Comparison of ENCODE assay signal across 16 mouse cellular contexts in the genomic region with DNA sequence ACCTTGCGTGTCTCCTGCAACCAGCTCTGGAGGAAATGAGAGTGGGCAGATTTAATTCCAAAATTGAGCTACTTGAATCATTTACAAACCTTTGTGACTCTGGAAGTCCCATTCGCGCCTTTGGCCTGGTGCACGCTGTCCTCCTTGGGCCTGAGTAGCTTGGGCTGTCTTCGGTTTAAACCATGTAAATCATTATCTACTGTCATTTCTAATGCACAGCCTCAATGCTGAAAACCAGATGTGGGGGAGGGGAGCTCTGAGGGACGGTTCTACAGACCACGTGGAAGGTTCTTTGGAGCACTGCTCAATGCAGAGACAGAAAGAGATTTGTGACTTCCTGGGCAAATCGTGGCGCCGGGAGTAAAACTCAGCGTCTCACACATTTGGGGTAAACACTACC.
DNase-seq lines count a peak whose midpoint lies in the region; ATAC-seq and TF ChIP-seq lines count a peak whose summit lies in the region.
"Had no signal": no experiment of that assay in that cellular context is flagged by ENCODE, and none has a peak within 500 bp of the region (broad histone marks: within the 10 kb centered on the region; RNA-seq: fewer than 3 reads in every experiment).

No protein-coding gene starts in this region.

- H3K4me3 ChIP-seq in lung, embryonic 14.5 days (ENCODE audit: low read depth, low read length), result no peak overlapping the region
- no peak overlapping the region for H3K4me3 ChIP-seq in heart, adult 2 months
- H3K4me3 ChIP-seq: limb, embryonic 13.5 days; liver, embryonic 15.5 days; myocyte had no signal

- no peaks in the 10 kb centered on the region for H3K4me1 ChIP-seq in lung, embryonic 14.5 days (ENCODE audit: insufficient read depth)
- H3K4me1 ChIP-seq in heart, adult 2 months (ENCODE audit: control insufficient read depth, insufficient read depth, low read length), result peaks cover 1% of the 10 kb centered on the region; the same call in 1 of the 2 replicates
- H3K4me1 ChIP-seq: liver, embryonic 15.5 days had no signal

- no peak for TF ChIP-seq CTCF in lung, embryonic 14.5 days (IDR thresholded peaks at IDR 0.05; ENCODE audit: low read depth)
- TF ChIP-seq CTCF in heart, adult 2 months (IDR thresholded peaks at IDR 0.05), result no peak

- no peaks in the 10 kb centered on the region for H3K9me3 ChIP-seq in lung, embryonic 14.5 days (ENCODE audit: low read depth, low read length)
- H3K9me3 ChIP-seq: liver, embryonic 15.5 days had no signal

- H3K27me3 ChIP-seq in lung, embryonic 14.5 days (ENCODE audit: insufficient read depth, low read length), result no peaks in the 10 kb centered on the region
- no peaks in the 10 kb centered on the region for H3K27me3 ChIP-seq in heart, adult 2 months (ENCODE audit: control insufficient read depth, insufficient read depth, low read length)
- H3K27me3 ChIP-seq: limb, embryonic 13.5 days; liver, embryonic 15.5 days had no signal

- intact Hi-C loops in heart, adult 2 months (cut with DNase I), result no loop called here

- peak; percentile 3 for DNase-seq in adrenal gland, postnatal 10 days
- DNase-seq in adrenal gland, postnatal 25 days, result no peak
- DNase-seq in lung, embryonic 14.5 days, result peak; percentile 11
- no peak for DNase-seq in lung, postnatal 36 days
- peak; percentile 74 to 78 for DNase-seq in kidney, adult 8-10 months
- peak; percentile 78 to 86 for DNase-seq in kidney, postnatal 25 days
- no peak for DNase-seq in layer of hippocampus, adult 11-12 months (ENCODE audit: low spot score)
- no peak for DNase-seq in heart, adult 2 months
- DNase-seq: cerebellum, adult 9-10 months; lung, postnatal 14 days; thymus, adult 18-20 months had no signal

- no peak overlapping the region for H3K9ac ChIP-seq in lung, embryonic 14.5 days
- H3K9ac ChIP-seq in heart, adult 2 months (ENCODE audit: low read depth, low read length), result no peak overlapping the region
- H3K9ac ChIP-seq: limb, embryonic 13.5 days; liver, embryonic 15.5 days had no signal

- no peak for TF ChIP-seq EP300 in heart, adult 2 months (IDR thresholded peaks at IDR 0.05; ENCODE audit: insufficient read depth, low read depth, low read length)

- H3K36me3 ChIP-seq in lung, embryonic 14.5 days (ENCODE audit: insufficient read depth), result no peaks in the 10 kb centered on the region
- H3K36me3 ChIP-seq in heart, adult 2 months (ENCODE audit: control insufficient read depth, insufficient read depth, low read length), result no peaks in the 10 kb centered on the region
- H3K36me3 ChIP-seq: limb, embryonic 13.5 days; liver, embryonic 15.5 days had no signal

- no peak for ATAC-seq in lung, embryonic 14.5 days (ENCODE audit: insufficient read depth)
- ATAC-seq: intestine, postnatal 0 days had no signal

- H3K79me2 ChIP-seq in heart, adult 2 months (replicated peaks; ENCODE audit: control insufficient read depth, insufficient read depth, low read length), result no peaks in the 10 kb centered on the region

- no peak overlapping the region for H3K27ac ChIP-seq in lung, embryonic 14.5 days (ENCODE audit: low read depth)
- no peak overlapping the region for H3K27ac ChIP-seq in heart, adult 2 months
- H3K27ac ChIP-seq: limb, embryonic 13.5 days; liver, embryonic 15.5 days had no signal

- no peak for TF ChIP-seq POLR2A in heart, adult 2 months (IDR thresholded peaks at IDR 0.05; ENCODE audit: insufficient read depth, low read depth, low read length)

- 50% methylated on average over 11 of the region's 11 CpGs for WGBS in lung, embryonic 14.5 days
- WGBS in heart, adult 2 months, result 68% methylated on average over 11 of the region's 11 CpGs

- no peak overlapping the region for H3K4me2 ChIP-seq in lung, embryonic 14.5 days
- H3K4me2 ChIP-seq: heart, embryonic 11.5 days; limb, embryonic 13.5 days; liver, embryonic 15.5 days had no signal

Comparison
In these comparisons a context has a peak if more than half of its experiments do, and no peak if none do; other contexts are left out.
1. DNase-seq: peak in adrenal gland, postnatal 10 days (single experiment), lung, embryonic 14.5 days (single experiment), kidney, adult 8-10 months (2 of 2) and kidney, postnatal 25 days (2 of 2); none in adrenal gland, postnatal 25 days (single experiment), lung, postnatal 36 days (single experiment), layer of hippocampus, adult 11-12 months (single experiment) and heart, adult 2 months (0 of 2).